Mouse (Mus musculus) G1E (cell line): ENCODE results near the gene Pcolce2.

Experiments
- CTCF ChIP-seq: IDR thresholded peaks from 2 replicates; pipeline ENCODE4 v1.5.1; 2012; ENCODE audit warnings: low read depth, low read length, inconsistent platforms, mixed read lengths
- GATA1 ChIP-seq: IDR thresholded peaks from 2 replicates; pipeline ENCODE4 v1.6.1; 2012; ENCODE audit warnings: borderline replicate concordance, low read length, inconsistent platforms, mixed read lengths

DNA sequence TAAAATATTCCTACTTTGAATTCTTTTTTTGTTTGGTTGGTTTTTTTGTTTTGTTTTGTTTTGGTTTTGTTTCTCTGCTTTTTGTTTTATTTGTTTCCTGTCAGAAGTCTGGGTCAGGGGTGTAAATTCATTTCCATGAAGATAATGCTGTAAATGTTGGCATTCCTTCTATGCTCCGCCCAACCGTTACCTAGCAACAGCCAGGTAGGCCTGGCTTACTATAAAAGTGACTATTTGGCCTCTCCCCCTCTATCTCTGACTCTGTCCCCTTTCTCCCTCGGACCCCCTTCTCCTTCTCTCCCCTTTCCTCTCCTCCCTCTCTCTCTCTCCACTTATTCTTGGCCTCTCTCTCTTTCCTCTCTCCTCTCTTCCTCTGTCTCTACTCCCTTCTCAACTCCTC is 21.4 kb upstream of the Pcolce2 start:
- TF ChIP-seq CTCF (no peak), GATA1 (no peak)
